Mouse (Mus musculus) midbrain, embryonic 15.5 days (tissue): ENCODE results near the gene Hist1h4f. TPM values are rescaled to one million over a fixed set of nuclear protein-coding genes. Genes with fewer than 3 reads are reported as not detected.
"Not testable (repeated sequence)": the region's sequence is repeated elsewhere in the genome, so short reads cannot be mapped to it uniquely, and the experiment has no call there.

Experiments
- ATAC-seq: fragments of 200-750 bp; cut with Nextera tagmentation; replicated peaks from 2 replicates; pipeline ENCODE4 v1.8.0; 2017; ENCODE audit warnings: moderate TSS enrichment
- H3K27ac ChIP-seq: fragments of 300-500 bp; sonication (generic); 2 replicates; pipeline ENCODE4 v1.5.1; 2015; ENCODE audit warnings: mild to moderate bottlenecking, inconsistent platforms
- H3K27me3 ChIP-seq: fragments of 300-500 bp; sonication (generic); replicated peaks from 2 replicates; pipeline ENCODE4 v1.6.1; 2015; ENCODE audit warnings: inconsistent platforms
- H3K36me3 ChIP-seq: fragments of 300-500 bp; sonication (generic); replicated peaks from 2 replicates; pipeline ENCODE4 v1.6.1; 2015; ENCODE audit warnings: inconsistent platforms
- H3K4me1 ChIP-seq: fragments of 300-500 bp; sonication (generic); 2 replicates; pipeline ENCODE4 v1.6.1; 2015; ENCODE audit warnings: inconsistent platforms
- H3K4me2 ChIP-seq: fragments of 300-500 bp; sonication (generic); 2 replicates; pipeline ENCODE4 v1.6.1; 2015; ENCODE audit warnings: inconsistent platforms, mild to moderate bottlenecking, moderate library complexity
- H3K4me3 ChIP-seq: fragments of 300-500 bp; sonication (generic); 2 replicates; pipeline ENCODE4 v1.5.1; 2015; ENCODE audit warnings: mild to moderate bottlenecking, inconsistent platforms
- H3K9ac ChIP-seq: fragments of 300-500 bp; sonication (generic); 2 replicates; pipeline ENCODE4 v1.6.1; 2015; ENCODE audit warnings: mild to moderate bottlenecking, inconsistent platforms
- H3K9me3 ChIP-seq: fragments of 300-500 bp; sonication (generic); 2 replicates; pipeline ENCODE4 v1.6.1; 2016; ENCODE audit warnings: inconsistent platforms
- WGBS: fragments of 180-500 bp; shearing (Covaris S2); methylation state at CpG from one replicate; pipeline ENCODE4 v1.1.7; 2015; ENCODE audit warnings: mixed read lengths; 5-methylcytosine and 5-hydroxymethylcytosine counted together
- polyA plus RNA-seq: library from polyadenylated mRNA; unstranded; fragments of >200 nt; fragmentation: Nextera tagmentation; extraction: Ambion mirVana; gene quantifications from 2 replicates; pipeline ENCODE4 v1.2.1, GENCODE M21; 2015

The Hist1h4f gene
- polyA plus RNA-seq, 1 experiment from 2014 or later: not detected

- H3K27me3 ChIP-seq, H3K9me3 ChIP-seq, H3K9ac ChIP-seq, H3K36me3 ChIP-seq: not testable (repeated sequence)
- Histone ChIP-seq H3K4me2 (peak overlapping the region; percentile 75), H3K27ac (peak overlapping the region; percentile 86), H3K4me3 (peak overlapping the region; percentile 36), H3K4me1 (peaks cover 42% of the 10 kb centered on the region)
- peak; percentile 3 for ATAC-seq
- WGBS: under 1% methylated on average over 14 of the region's 39 CpGs
Measured at GRCm38 (mm10) chr13:23574546-23575170, 23.2 kb upstream of the Hist1h4f start.

- H3K36me3 ChIP-seq, H3K27me3 ChIP-seq, H3K9me3 ChIP-seq, H3K9ac ChIP-seq: not testable (repeated sequence)
- Histone ChIP-seq H3K4me3 (peak within 1 kb of the TSS; percentile 41), H3K27ac (peak within 1 kb of the TSS; percentile 86), H3K4me1 (peaks cover 42% of the 10 kb centered on the region), H3K4me2 (peak within 1 kb of the TSS; percentile 75)
- ATAC-seq: peak; percentile 92
- WGBS: under 1% methylated on average over 42 of the region's 42 CpGs
Measured at GRCm38 (mm10) chr13:23573898-23574524, 22.6 kb upstream of the Hist1h4f start, which contains the start of the genes Hist1h2bf and Hist1h2ad. Gene Hist1h2bf (minus strand): TSS chr13:23574196. Gene Hist1h2ad (plus strand): TSS chr13:23574381.

GRCm38 (mm10) chr13:23573034-23573897, 21.8 kb upstream of the Hist1h4f start:
- H3K9ac ChIP-seq, ATAC-seq, H3K36me3 ChIP-seq, H3K27me3 ChIP-seq, H3K9me3 ChIP-seq: not testable (repeated sequence)
- H3K4me1 ChIP-seq: peaks cover 42% of the 10 kb centered on the region
- peak overlapping the region; percentile 75 for H3K4me2 ChIP-seq
- 8% methylated on average over 20 of the region's 20 CpGs for WGBS
- peak overlapping the region; percentile 86 for H3K27ac ChIP-seq
- H3K4me3 ChIP-seq: peak overlapping the region; percentile 36

DNA sequence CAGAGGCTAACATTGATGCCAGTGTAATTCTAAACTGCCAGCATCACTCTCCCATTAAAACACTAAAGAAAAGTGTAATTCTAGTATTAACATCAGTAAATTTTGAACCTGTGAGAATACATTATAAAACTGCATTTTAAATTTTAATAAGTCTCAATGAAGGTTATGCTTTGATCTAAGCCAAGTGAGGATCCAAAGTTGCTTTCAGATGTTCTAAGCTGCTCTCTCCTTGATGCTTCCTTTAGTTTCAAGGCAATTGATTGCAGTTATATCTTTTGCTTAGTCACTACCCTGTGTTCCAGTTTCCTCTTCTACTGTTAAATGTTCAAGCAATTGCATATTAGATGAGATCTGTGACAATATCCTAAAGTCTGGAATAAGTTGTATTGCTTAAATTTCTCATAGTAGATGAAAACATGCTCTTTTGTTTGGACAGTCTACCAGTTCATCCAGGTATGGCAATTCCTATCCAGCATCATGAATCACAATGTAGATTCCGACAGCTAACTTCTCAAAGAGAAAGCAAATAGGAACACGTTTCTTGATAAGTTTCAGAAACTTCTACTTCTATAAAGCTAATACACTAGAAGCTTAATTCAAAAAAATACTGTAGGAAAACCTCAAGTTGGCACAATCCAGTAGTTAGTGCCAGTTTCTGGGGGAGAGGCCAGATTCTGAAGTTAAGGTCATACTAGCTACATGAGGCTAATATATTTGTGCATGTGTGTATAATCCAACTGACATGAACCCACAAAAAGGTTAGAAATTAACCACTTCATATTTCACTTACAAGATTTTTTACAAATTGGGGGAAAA, 21.0 kb upstream of the Hist1h4f start:
- H3K4me3 ChIP-seq: peak overlapping the region; percentile 45
- H3K36me3 ChIP-seq: no peaks in the 10 kb centered on the region
- no peaks in the 10 kb centered on the region for H3K27me3 ChIP-seq
- WGBS: 39% methylated on average over 2 of the region's 2 CpGs
- H3K4me1 ChIP-seq: peaks cover 42% of the 10 kb centered on the region
- ATAC-seq: no peak
- no peaks in the 10 kb centered on the region for H3K9me3 ChIP-seq
- H3K4me2 ChIP-seq: peak overlapping the region; percentile 75
- peak overlapping the region; percentile 96 for H3K27ac ChIP-seq
- peak overlapping the region; percentile 65; the same call in 1 of the 2 replicates for H3K9ac ChIP-seq

DNA sequence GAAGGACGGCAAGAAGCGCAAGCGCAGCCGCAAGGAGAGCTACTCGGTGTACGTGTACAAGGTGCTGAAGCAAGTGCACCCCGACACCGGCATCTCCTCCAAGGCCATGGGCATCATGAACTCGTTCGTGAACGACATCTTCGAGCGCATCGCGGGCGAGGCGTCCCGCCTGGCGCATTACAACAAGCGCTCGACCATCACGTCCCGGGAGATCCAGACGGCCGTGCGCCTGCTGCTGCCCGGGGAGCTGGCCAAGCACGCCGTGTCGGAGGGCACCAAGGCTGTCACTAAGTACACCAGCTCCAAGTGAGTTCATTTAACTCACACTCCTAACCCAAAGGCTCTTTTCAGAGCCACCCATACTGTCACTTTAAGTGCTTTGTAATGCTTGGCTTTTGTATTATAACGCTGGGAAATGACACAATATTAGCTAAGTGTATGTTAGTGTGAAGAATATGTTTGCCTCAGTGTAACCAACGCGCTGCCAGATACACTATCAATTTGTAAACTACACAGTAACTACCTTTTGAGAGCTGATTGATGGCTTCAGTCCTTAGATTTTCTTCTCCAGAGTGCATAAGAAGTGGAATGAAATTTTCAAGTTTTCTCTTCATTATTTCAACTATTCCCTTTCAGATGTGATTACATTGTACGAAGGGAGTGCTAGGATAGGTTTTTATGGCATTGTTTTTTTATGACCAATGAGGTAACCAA, 20.2 kb upstream of the Hist1h4f start:
- H3K4me2 ChIP-seq: peak overlapping the region; percentile 75
- peak overlapping the region; percentile 65 for H3K9ac ChIP-seq
- not testable (repeated sequence) for H3K36me3 ChIP-seq, H3K27me3 ChIP-seq, H3K9me3 ChIP-seq
- 0 out of 2 replicates have a peak, but pooled peaks have one; percentile 0 for ATAC-seq
- H3K4me3 ChIP-seq: peak overlapping the region; percentile 45
- under 1% methylated on average over 13 of the region's 34 CpGs for WGBS
- peaks cover 34% of the 10 kb centered on the region for H3K4me1 ChIP-seq
- peak overlapping the region; percentile 96 for H3K27ac ChIP-seq

- Histone ChIP-seq H3K27me3 (no peaks in the 10 kb centered on the region), H3K9ac (peak within 1 kb of the TSS; percentile 65), H3K9me3 (no peaks in the 10 kb centered on the region), H3K27ac (peak within 1 kb of the TSS; percentile 96), H3K4me1 (peaks cover 28% of the 10 kb centered on the region), H3K36me3 (no peaks in the 10 kb centered on the region), H3K4me2 (peak within 1 kb of the TSS; percentile 75), H3K4me3 (peak within 1 kb of the TSS; percentile 45)
- under 1% methylated on average over 18 of the region's 18 CpGs for WGBS
- ATAC-seq: peak; percentile 95
Measured at GRCm38 (mm10) chr13:23571022-23571503, 19.6 kb upstream of the Hist1h4f start, which contains the start of the genes Hist1h2ae and Hist1h2bg. Gene Hist1h2ae (minus strand): TSS chr13:23571220. Gene Hist1h2bg (plus strand): TSS chr13:23571396.

DNA sequence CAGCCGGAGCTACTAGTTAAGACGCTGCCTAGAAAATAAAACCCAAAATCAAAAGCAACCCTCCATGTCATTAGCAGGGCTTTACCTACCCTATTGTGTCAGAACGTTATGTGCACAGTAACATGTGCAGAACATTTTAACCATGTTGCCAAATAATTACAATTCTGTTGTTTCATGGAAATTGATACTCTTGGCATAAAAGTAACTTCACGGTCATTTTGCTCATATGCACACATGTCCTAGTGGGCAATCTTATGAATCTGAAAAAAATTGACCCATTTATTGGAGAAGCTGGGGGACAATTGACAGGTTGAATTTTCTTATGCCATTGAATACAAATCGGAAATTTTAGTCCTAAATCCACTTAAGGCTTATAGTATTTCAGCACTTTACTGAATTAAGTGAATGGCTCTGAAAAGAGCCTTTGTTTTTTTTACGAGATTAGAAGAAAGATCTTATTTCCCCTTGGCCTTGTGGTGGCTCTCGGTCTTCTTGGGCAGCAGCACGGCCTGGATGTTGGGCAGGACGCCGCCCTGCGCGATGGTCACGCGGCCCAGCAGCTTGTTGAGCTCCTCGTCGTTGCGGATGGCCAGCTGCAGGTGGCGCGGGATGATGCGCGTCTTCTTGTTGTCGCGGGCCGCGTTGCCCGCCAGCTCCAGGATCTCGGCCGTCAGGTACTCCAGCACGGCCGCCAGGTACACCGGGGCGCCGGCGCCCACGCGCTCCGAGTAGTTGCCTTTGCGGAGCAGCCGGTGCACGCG, 19.0 kb upstream of the Hist1h4f start:
- peak; percentile 38; the same call in 1 of the 2 replicates for ATAC-seq
- Histone ChIP-seq H3K4me1 (peaks cover 27% of the 10 kb centered on the region), H3K9ac (peak overlapping the region; percentile 41), H3K4me3 (peak overlapping the region; percentile 45), H3K27ac (peak overlapping the region; percentile 96), H3K4me2 (peak overlapping the region; percentile 75)
- not testable (repeated sequence) for H3K27me3 ChIP-seq, H3K36me3 ChIP-seq, H3K9me3 ChIP-seq
- WGBS: 1% methylated on average over 27 of the region's 41 CpGs

GRCm38 (mm10) chr13:23564482-23564881, 13.0 kb upstream of the Hist1h4f start:
- 96% methylated on average over 2 of the region's 2 CpGs for WGBS

GRCm38 (mm10) chr13:23562699-23563462, 11.4 kb upstream of the Hist1h4f start:
- no peaks in the 10 kb centered on the region for H3K9me3 ChIP-seq
- peak; percentile 65 for ATAC-seq
- H3K4me2 ChIP-seq: peak overlapping the region; percentile 70
- peak overlapping the region; percentile 45 for H3K9ac ChIP-seq
- peaks cover 9% of the 10 kb centered on the region for H3K4me1 ChIP-seq
- H3K27ac ChIP-seq: peak overlapping the region; percentile 97
- H3K4me3 ChIP-seq: peak overlapping the region; percentile 49
- H3K27me3 ChIP-seq: no peaks in the 10 kb centered on the region
- WGBS: under 1% methylated on average over 18 of the region's 18 CpGs
- H3K36me3 ChIP-seq: no peaks in the 10 kb centered on the region

More at GRCm38 (mm10) chr13:23564482-23564881, 13.0 kb upstream of the Hist1h4f start:
- H3K27ac ChIP-seq: peak overlapping the region; percentile 97; the same call in 1 of the 2 replicates
- H3K9me3 ChIP-seq: no peaks in the 10 kb centered on the region
- no peak overlapping the region for H3K9ac ChIP-seq
- H3K4me2 ChIP-seq: no peak overlapping the region
- no peak overlapping the region for H3K4me3 ChIP-seq
- peaks cover 9% of the 10 kb centered on the region for H3K4me1 ChIP-seq
- no peak for ATAC-seq
- no peaks in the 10 kb centered on the region for H3K27me3 ChIP-seq
- no peaks in the 10 kb centered on the region for H3K36me3 ChIP-seq
